Mouse (Mus musculus) adrenal gland, postnatal 14 days (tissue): ENCODE measurements around the gene Gm20481. TPM values are rescaled to one million over a fixed set of nuclear protein-coding genes. Genes with fewer than 3 reads are reported as not detected.
"Not testable (repeated sequence)": the region's sequence is repeated elsewhere in the genome, so short reads cannot be mapped to it uniquely, and the experiment has no call there.

Experiments used
- DNase-seq: peaks from one replicate; pipeline ENCODE4 v3.0.0; 2021; ENCODE audit warnings: mixed read lengths
- total RNA-seq: library from RNA; stranded (reverse); gene quantifications from 2 replicates; pipeline ENCODE4 v1.2.3, GENCODE M21; 2021

The Gm20481 gene
- total RNA-seq, 1 experiment from 2014 or later: not detected

DNA sequence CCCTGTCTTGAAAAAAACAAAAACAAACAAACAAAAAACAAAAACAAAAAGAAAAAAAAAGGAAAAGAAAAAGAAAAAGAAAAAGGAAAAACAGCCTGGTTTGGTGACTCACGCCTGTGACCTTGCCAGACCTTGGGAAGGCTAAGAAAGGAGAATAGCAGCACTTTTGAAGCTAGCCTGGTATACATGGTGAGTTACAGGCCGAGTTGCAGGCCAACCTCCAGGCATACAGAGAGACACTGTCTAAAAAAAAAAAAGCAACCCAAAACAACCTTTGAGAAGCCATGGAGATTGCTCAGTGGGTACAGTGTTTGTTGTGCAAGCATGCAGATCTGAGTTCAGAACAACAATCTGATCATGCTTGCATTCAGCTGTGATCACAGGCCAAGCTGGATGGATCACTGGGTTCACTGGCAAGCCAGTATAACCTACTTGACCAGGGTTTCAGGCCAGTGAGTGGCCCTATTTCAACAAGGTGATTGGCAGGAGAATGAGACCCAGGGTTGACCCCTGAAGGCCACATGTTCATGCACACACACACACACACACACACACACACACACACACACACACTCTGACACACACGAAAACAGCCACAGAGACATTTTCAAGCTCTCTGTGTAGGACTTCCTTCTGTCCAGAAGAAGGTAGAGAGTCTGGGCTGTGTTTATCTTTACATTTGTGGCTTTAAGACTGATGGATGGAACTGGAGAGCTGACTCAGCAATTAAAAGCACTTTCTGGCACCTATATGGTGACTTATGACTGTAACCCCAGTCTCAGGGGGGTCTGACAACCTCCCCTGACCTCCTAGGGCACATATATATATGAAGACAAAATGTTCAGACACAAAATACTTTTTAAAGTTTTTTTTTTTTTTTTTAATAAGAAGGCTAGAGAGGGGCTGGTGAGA lies 6.1 kb downstream of the Gm20481 start:
- DNase-seq: peak; percentile 49

DNA sequence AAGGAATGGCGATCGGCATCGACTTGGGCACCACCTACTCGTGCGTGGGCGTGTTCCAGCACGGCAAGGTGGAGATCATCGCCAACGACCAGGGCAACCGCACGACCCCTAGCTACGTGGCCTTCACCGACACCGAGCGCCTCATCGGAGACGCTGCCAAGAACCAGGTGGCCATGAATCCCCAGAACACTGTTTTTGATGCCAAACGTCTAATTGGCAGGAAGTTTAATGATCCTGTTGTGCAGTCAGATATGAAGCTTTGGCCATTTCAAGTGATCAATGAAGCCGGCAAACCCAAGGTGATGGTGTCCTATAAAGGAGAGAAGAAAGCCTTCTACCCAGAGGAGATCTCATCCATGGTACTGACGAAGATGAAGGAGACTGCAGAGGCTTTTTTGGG lies 7.3 kb downstream of the Gm20481 start:
- no peak for DNase-seq

DNA sequence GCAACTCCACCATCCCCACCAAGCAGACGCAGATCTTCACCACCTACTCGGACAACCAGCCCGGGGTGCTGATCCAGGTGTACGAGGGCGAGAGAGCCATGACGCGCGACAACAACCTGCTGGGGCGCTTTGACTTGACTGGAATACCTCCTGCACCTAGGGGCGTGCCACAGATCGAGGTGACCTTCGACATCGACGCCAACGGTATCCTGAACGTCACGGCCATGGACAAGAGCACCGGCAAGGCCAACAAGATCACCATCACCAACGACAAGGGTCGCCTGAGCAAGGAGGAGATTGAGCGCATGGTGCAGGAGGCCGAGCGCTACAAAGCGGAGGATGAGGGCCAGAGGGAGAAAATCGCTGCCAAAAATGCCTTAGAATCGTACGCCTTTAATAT lies 8.5 kb downstream of the Gm20481 start:
- DNase-seq: no peak

DNA sequence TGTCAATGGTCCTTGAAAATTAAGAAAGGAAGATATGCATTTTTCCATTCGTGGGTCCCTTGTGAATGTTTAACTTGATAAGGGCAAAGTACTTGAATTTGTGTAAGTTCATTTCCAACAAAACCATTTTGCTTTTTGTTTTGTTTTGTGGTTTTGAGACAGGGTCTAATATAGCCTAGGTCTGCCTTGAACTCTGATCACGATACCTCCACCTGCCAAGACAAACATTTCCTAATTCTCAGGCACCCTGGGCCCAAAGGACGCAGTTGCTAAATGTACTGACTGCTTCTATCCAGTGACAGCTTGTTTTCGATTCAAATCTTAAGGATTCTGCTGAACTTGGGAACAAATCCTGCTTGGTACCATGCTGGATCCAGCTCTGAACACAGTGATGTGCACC lies 9.9 kb downstream of the Gm20481 start:
- no peak for DNase-seq

DNA sequence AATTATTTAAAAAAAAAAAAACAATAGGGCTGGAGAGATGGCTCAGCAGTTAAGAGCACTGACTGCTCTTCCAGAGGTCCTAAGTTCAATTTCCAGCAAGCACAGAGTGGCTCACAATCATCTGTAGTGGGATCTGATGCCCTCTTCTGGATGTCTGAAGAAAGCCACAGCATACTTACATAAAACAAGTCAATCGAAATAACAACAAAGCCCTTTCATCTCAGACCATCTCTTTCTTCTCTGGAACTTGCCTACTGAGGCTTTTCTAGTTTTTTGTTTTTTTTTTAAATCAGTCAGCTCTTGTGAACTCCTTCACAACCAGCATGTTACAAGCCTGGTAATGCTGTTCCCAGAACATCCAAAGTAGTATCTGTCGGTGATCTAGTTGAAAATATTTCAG lies 10.9 kb downstream of the Gm20481 start:
- peak; percentile 45 for DNase-seq

DNA sequence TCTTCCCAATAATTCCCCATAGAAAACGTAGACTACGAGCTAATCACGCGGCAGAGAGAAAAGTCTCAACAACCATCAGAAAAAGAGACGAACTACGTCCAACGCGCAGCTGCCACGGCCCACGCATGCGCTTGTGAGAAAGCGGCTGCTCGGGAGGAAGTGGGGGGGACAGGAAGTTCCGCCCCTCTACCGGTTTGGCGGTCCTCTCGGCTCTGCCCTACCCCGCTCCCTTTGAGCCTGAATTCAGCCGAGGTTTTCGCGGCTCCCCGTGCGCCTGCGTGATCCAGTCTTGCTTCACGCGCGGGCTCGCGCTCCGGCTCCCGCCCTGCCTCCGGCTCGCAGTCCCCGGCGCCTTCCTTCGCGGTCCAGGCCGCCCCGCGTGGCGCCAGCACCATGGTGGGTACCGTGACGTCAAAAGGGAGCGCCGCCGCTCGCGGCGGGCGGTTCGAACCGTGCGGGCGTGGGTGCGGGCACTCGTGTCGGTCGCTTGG lies 12.0 kb downstream of the Gm20481 start, which contains the start of gene Lsm2:
TSS of gene Lsm2 (plus strand) at position 173 of the 491 bp plus-strand sequence.
- DNase-seq: peak; percentile 94

DNA sequence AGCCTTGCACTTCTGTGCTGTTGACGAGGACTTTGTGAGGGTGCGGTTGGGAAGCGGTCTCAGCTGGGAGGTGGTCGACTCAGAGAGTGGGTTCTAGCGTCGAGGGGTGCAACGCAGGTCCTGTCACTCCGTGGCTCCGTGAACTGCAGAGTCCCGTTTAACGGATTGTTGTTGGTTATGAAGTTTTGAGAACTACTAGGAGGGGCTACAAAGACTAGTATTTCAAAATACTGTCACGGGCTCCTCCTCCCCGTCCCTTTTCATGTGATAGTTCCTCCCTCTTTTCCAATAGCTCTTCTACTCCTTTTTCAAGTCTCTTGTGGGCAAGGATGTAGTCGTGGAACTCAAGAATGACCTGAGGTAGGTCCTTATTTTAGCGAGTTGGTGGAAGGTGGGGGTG lies 12.6 kb downstream of the Gm20481 start:
- no peak for DNase-seq

DNA sequence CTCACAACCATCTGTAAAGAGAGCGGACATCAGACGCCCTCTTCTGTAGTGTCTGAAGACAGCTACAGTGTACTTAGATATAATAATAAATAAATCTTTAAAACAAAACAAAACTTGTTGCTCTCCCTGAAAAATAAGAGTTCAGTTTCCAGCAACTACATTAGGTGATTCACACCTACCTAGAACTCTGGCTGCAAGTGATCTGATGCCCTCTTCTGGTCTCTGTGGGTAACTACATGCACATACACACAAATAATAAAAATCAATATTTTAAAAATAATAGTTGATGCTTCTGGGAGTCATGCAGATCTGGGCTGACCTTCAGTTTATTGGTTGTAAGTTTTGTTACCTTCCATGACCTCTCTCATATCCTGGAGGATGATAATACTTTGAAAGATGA lies 14.5 kb downstream of the Gm20481 start:
- no peak for DNase-seq

DNA sequence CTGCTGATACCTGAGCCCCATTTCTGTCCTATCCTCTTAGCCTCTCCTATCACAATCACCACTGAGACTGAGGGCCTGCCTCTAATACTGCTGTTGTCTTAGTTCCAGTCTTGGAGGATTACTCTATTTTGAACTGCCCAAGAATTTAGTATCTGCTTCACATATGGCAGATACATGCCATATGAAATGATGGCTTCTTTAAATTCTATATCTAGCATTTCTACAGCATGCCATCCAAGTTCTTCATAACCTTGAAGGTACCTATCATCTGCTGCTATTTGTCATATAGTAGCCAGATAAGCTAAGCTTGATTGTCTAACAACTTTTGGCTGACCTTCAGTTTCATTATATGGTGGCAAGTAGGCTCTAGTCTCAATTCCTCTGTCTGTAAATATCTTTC lies 25.0 kb downstream of the Gm20481 start:
- no peak for DNase-seq

DNA sequence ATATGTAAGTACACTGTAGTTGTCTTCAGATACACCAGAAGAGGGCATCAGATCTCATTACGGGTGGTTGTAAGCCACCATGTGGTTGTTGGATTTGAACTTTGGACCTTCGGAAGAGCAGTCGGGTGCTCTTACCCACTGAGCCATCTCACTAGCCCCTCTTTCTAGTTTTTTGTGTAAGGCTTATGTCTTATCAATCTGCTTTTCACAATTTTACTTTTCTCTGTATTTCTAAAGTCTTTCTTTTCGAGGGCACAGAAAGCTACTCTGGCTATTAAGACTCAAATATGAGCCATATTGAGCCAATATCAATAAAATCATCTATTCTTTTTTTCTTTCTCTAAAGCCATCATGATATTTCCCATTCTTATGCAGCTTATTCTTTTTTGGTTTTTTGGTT lies 25.5 kb downstream of the Gm20481 start:
- not testable (repeated sequence) for DNase-seq

DNA sequence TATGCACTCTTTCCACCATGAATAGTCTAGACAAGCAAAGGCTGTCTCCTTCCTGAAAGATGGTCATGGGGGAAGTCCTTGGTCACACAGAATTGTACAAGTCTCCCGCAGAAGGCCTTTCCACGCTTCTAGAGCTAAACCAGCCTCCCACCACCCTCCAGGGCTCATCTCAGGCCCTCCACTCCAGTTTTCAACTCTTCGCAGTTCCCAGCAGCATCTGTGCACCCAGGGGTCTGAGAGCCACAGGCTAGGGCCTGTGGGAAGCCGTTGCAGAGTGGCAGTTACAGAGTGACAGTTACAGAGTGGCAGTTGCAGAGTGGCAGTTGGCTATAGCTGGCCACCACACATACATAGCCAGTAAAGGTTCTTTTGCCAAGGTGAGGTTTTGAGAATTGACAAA lies 26.2 kb downstream of the Gm20481 start:
- not testable (repeated sequence) for DNase-seq

DNA sequence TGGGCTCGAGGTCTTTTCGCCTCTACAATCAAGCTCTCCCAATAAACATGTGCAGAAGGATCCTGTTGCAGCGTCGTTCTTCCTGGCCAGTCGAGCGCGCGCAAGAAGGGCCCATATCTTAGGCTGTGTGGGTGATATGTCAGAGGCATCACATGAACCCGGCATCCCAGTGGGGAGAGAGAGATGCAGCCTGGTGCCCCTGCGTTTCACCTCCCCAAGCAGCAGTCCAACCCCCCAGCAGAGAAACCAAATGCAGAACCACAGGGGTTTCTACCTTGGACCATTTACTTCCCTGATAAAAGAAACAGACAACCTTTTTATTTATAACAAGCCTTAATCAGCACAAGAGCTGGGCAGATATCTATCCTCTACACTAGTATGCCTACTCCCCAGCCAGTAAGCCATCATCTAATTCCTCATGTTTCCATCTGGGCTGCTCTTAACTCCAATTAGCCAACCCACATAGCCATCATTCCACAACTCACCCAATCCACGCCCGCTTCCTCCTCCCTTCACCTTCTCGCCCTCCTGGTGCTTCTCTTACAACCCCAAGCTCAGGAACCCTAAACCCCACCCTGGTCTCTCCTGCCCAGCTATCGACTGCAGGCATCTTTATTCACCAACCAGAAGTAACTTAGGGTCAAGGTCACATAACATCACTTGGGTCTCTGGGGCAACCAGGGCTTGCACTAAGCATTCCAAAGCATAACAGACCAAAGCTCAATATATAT lies 26.9 kb downstream of the Gm20481 start:
- no peak for DNase-seq

DNA sequence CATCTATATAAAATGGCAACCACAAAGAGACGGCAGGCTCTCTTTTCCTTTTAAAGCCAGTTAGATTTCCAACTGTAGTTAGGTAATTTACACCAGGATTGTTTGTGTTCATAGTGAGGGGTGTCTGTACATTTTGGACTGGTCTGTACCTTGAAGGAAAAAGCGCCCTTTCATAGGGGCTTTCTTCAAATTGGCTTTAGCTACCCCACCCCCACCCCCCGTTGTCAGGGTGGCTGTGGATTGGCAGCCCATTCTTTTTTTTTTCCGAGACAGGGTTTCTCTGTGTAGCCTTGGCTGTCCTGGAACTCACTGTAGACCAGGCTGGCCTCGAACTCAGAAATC lies 27.4 kb downstream of the Gm20481 start:
- DNase-seq: no peak

DNA sequence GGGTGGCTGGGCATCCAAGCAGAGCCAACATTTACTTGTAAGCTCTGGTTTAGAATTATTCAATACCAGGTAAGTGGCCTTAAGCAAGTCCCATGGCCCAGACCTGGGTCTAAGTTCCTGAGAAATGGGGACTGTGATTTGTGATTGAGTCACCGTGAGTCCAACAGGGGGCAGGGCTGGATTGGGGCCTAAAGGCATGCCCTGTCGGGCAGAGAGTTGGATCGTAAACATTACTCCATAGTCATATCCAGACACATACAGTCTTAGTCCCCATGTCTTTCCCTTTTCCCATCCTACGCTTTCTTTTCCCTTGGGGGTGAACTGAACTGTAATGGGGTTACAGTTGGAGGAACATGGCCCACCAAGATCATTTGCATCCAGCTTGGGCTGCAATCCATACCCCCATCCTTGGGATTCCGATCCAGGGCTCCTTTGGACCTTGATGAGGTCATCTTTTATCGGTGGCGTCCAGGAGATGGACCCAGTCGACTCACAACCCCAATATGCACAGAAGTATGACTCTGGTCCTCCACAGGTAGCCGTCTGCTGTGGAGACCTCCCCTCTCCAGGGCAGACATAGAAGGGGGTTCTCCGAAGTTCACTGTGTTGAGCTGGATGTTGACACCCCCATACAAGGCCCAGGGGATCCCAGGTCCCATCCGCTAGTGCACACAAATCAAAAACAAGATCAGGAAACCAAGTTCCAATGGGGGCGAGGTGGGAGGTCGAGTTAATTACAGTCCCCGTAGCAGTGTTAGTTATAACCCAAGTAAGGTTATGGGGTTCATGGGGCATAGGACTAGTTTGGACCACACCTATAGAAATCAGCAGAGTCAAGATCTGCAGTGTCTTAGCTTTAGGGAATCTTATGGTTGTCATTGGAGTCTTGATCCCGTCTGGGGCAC lies 29.1 kb downstream of the Gm20481 start:
- no peak for DNase-seq

DNA sequence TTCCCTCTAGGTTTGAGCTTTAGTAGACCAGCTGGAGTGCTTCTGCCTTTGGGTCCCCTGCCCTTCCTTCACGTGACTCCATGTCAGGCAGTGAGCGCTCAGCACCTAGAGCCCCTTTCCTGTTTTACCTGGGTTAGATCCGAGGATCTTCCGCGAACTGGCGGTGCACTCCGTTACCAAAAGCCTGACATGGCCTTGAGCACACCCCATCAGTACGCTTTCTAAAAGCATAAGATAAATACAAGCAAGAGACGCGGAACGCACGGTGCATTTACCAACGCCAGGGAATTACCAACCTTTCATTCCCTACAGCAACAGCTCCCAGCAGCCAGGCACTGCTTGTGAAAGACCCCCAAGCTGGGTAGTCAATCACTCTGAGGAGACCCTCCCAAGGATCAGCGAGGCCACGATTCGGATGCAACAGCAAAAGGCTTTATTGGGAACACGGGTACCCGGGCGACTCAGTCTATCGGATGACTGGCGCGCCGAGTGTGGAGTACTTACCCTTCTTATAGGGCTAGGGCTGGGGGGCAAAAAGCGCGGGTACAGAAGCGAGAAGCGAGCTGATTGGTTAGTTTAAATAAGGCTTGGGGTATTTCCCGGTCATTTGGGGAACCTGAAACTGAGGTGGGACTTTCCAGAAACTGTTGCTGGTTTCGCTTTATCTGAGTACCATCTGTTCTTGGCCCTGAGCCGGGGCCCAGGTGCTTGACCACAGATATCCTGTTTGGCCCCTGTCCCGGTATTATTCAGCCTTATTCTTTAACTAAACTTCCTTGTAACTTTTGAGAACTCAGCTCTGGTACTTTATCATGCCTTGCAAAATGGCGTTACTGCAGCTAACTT lies 30.4 kb downstream of the Gm20481 start:
- DNase-seq: not testable (repeated sequence)

DNA sequence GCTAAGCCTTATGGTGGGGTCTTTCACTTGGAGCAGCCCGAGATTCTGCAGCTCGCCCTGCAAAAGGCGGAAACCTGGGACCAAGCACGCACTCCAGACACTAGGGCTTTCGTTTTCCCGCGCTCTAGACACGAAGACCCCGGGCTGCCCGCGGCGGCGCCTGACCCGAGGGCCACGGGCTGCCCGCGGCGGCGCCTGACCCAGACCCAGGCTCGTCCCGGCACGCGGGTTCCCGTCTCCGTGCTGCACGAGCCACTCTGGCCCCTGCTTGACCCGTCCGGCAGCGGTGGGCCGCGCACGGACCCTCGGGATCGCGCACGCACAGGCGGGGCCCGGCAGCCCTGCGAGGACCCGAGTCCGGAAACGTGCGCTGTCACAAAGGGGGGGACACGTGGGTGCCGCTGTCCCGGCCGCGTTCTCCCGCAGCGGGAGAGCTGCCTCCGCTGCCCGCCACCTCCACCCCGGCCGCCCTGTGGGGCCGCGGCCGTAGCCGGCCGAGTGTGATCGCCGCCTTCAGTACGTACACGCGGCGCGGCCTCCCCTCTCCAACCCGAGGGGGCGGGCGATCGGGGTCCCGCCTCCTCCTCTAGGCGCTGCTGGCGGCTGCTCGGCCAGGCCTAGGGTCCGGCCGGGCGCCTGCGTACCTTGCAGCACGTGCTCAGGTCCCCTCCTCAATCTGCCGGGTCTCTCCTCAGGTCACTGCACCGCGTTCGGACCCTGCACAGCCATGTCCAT lies 31.2 kb downstream of the Gm20481 start, which contains the start of gene Vars:
TSS of gene Vars (plus strand) at position 271 of the 735 bp plus-strand sequence.
- DNase-seq: peak; percentile 93

DNA sequence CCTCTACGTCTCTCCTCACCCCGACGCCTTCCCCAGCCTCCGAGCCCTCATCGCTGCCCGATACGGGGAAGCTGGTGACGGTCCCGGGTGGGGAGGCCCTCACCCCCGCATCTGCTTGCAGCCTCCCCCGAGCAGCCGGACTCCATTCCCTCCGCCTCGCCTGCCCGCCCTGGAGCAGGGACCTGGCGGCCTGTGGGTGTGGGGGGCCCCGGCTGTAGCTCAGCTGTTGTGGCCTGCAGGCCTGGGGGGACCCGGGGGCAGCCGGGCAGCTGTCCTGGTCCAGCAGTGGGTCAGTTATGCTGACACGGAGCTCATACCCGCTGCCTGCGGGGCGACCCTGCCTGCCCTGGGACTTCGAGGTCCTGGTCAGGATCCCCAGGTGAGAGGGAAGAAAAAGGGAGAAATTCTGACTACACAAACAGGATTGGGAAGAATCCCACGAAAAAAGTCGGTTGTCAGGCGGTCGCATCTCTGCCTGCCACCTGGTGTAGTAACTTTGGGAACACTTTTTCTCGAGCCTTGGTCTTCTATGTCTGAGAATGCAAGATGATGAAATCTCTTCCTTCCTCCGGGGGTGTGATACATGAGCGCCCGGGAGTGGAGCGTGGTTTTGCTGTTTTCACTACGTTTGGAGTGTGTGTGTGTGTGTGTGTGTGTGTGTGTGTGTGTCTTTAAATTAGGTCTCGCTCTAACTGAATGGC lies 31.9 kb downstream of the Gm20481 start:
- peak; percentile 48 for DNase-seq

DNA sequence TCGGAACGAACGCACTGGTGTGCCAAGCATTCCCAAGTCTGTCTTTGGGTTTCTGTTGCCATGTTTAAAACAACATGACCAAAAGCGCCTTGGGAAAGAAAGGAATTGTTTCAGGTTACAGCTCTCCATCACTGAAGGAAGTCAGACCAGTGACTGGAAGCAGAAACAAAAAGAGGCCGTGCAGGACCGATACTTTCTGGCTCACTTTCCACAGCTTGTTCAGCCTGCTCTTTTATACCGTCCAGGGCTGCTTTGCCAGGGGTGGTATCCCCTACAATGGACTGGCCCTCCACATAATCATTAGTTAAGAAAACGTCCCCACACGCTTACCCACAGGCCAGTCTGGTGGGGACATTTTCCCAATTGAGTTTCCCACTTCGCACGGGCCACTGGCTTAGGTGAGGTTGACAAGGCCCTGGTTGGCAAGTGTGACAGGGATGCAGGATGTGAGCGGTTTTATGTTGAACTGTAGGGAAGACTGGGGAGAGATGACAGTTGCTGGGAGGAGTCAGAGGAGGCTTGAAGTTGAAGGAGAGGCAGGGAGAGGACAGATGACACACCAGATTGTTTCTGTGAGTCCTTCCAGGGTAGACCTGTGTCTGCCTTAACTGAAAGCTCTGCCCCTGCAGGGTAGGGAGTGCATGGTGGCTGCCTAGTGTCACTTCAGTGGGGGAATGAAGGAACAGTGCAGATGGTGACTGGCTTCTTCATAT lies 32.6 kb downstream of the Gm20481 start:
- DNase-seq: no peak
